Mouse (Mus musculus) adrenal gland, adult (tissue): Measurements from ENCODE around the gene Prf1.
A peak's percentile ranks its signal among the peaks of the same experiment; 100 is the strongest.

Experiments
- DNase-seq, 2 experiments: peaks; one replicate each; pipeline ENCODE4 v3.0.0; 2022 to 2023; ENCODE audit warnings: low spot score in 1 of 2; ENCODE audit not compliant: inconsistent age in 2 of 2

Gene Prf1

GRCm38 (mm10) chr10:61286246-61286645, 11.4 kb upstream of the Prf1 start:
- DNase-seq: peak in 1 of 2 experiments; percentile 70

- no peak for DNase-seq
These were observed 7.6 kb upstream of the Prf1 start for GRCm38 (mm10) chr10:61290016-61290415.

GRCm38 (mm10) chr10:61290479-61290878, 7.2 kb upstream of the Prf1 start:
- DNase-seq: no peak

DNA sequence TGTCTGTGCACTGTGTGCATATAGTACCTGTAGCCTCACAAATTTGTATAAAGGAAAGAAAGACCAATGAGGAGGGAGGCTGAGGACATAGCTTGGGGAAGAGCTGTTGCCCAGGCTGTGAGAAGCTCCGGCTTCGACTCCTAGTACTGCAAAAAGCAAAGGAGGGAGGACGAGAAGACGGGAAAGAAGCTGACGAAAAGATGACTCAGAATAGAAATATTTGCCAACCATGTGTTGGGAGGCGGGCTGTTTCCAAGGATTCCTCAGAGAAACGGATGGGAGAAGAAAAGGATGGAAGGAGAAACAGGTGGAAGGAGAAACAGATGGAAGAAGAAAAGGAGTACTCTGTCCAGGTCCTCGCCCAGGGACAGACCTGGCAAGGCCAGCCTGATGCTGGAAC, 3.4 kb upstream of the Prf1 start:
- DNase-seq: no peak

- no peak for DNase-seq
These were observed 754 bp upstream of the Prf1 start for GRCm38 (mm10) chr10:61296713-61297445.

- no peak for DNase-seq
These were observed 3.4 kb downstream of the Prf1 start for GRCm38 (mm10) chr10:61300996-61301395.

DNA sequence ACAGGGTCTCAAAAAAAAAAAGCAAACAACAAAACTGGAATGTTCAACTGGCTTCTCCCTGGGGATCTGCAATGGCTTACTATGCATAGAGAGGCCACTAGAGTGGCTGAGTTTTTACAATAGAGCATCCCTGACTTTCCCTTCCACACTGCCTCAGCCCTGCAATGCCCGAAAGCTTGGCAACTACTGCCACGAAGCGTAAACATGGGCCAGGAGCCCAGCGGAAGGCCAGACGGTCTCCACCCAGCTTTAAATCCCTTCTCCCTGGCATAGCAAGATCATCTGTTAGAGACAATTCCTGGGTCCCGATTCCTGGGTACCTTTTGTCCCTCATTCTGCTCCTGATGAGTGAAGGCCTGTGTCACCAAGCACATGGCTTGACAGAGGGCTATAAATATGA, 6.4 kb downstream of the Prf1 start:
- no peak for DNase-seq

DNA sequence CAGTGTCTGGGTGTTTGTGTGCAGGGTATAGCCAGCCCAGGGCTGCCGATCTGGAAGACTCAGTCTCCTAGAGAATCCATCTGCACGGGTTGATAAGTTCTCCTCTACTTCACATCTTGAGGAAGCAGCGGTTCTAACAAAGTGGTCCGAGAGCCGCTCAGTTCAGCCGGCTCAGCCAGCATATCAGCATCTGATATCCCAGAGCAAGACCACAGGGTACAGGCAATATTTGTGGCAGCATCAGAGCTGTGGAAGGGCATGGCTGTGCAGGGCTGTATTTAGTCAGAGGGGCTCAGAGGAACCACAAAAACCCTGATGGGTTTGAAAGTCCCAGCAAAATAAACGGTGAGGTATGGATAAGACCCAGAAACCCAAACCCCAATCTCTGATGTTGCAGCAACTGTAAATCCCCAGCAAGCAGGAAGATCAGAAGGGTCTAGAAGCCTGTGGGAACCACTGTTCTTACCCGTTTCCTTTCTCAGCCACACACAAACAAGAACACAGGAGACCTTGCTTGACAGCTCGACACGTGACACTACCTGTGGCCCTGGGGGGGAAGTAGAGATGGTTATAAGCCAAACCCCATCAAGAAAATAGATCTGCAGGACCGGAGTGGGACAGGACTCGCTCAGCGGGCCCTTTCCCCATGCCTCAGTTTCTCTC, 8.4 kb downstream of the Prf1 start:
- DNase-seq: no peak

GRCm38 (mm10) chr10:61308706-61309320, 11.2 kb downstream of the Prf1 start:
- peak in 1 of 2 experiments; percentile 40 for DNase-seq

DNA sequence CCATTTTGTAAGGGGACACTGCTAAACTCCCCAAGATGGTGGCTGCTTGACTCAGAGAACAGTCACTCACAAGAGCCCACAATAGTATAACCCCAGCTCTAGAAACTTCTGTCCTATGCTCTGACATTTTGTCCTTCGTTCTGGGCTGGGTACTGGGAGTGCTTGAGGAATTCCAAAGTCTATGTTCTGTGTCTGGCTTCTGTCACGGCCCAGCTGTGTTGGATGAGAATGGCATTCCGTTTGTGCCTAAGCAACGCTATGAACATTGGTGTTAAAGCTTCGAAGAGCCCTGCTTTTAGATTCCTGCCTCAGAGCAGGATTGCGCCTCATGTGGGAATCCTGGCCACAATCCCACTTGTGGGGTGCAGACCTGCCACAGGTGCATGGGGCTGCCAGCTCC, 14.5 kb downstream of the Prf1 start:
- DNase-seq: no peak

DNA sequence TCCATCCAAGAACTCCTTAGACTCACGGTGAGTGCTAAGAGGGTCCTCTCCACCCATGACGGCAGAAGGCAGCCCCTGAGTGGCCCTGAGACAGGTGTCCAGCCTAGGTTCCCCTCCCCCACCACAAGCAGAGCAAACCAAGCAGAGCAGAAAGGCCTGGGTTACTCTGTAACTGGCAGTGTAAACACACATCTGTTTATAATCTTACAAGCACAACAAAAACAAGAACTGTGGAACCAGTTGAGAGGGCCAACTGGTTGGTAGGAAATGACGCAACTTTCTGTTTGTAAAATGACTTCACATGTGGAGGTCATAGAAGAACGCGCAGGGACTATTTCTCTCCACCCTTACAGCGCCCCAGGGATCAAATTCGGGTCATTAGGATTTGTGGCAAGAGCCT, 15.1 kb downstream of the Prf1 start:
- no peak for DNase-seq

DNA sequence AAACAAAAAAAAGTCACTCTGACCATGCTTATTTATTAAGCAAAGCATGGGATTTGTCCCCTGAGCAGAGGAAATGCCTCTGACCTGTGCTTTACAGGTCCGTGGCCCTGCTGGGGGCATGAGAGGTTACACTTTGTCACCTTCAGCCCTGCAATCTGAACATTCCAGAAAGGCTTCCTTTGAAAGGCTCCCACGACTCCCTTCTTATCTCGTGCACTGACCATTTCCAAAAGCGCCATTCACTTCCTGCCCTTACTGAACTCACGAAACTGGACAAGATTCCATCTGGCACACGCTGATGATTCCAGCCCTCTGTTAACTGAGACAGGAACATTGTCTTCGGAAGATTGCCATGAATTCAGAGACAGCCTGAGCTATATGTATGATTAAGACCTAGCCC, 16.1 kb downstream of the Prf1 start:
- DNase-seq: no peak

GRCm38 (mm10) chr10:61315324-61315880, 17.8 kb downstream of the Prf1 start:
- no peak for DNase-seq

GRCm38 (mm10) chr10:61318527-61318926, 20.9 kb downstream of the Prf1 start:
- DNase-seq: no peak

DNA sequence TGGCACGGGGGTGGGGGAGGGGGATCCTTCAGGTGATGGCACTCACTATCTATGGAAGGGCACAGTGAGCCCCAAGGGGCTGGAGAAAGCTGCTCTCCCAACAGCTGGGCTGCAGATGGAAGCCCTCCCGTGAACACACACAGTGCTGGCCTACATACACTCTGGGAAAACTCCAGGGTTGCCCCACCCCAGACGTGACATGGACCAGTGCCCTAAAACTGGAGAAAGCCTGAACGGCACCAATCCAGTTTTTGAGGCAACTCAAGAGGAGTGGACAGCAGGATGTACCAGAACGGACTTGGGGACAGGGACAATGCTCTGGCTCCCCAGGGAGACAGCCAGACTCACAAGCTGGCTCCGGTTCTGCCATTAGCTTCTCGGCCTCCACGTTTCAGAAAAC, 27.1 kb downstream of the Prf1 start:
- no peak for DNase-seq

DNA sequence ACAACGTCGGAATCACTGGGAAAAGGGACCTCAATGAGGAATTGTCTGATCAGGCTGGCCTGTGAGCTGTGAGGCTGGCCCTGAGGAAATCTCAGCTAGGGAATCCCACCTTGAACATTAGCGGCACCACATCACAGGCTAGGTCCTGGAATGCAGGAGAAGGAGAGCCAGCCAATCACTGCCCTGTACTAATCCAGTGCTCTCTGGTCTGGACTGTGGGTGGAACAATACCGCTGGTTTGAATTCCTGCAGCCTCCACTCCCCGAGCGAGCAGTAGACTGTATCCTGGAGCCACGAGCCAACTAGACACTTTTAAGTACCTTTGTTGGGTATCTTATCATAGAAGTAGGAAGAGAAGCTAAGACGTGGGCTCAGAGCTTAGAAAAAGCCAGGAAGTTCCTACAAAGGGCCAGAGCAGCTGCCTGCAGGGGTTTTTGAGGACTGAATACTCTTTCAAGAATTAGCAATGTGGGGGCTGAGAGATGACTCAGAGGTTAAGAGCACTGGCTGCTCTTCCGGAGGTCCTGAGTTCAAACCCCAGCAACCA, 28.2 kb downstream of the Prf1 start:
- DNase-seq: no peak

GRCm38 (mm10) chr10:61327545-61327944, 29.9 kb downstream of the Prf1 start:
- DNase-seq: no peak

GRCm38 (mm10) chr10:61328927-61329326, 31.3 kb downstream of the Prf1 start:
- DNase-seq: no peak

DNA sequence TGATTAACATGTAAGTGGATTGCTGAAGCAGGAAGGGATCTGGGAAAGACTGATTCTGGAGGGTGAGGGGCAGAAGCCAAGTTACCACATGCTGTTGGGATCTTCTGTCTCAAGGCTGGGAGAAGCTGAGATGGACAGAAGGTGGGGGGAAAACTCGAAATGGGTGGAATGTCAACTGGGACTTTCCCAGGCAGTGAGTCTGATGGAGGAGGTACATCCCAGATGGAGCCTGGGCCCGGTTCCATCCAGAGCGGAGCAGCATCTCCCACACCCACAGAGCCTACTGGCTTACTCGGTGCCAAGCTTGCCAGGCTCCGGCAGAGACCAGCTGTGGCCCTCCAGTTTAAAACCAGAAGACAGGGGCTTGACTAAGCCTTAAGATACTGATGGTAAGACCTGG, 33.4 kb downstream of the Prf1 start:
- DNase-seq: no peak

GRCm38 (mm10) chr10:61334545-61334944, 36.9 kb downstream of the Prf1 start:
- no peak for DNase-seq

GRCm38 (mm10) chr10:61336137-61336536, 38.5 kb downstream of the Prf1 start:
- DNase-seq: peak; percentile 66 to 90

DNA sequence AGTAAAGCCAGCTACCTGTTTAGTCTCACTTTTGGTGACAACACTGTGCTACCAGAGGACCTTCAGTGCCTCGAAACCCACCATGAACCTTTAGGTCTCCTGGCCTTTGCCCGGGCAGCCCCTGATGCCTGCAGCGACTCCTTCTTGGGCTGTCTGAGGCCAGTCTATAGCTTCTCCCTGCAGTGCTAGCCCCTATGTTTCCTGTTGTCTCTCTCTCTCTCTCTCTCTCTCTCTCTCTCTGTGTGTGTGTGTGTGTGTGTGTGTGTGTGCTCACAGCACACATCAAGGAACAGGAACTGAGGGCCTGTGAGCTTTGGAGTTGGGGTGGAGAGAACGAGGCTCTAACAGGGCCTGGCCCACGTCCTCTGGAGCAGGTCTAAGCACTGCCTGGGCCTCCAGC, 39.0 kb downstream of the Prf1 start:
- DNase-seq: no peak
